Mouse (Mus musculus): ENCODE data around the gene Mnx1. TPM values are rescaled to one million over a fixed set of nuclear protein-coding genes. Genes with fewer than 3 reads are reported as not detected.
"Not testable (repeated sequence)": the region's sequence is repeated elsewhere in the genome, so short reads cannot be mapped to it uniquely, and the experiment has no call there.

The Mnx1 gene
- polyA plus RNA-seq, 1 experiment from 2014 or later: 1.2 TPM

DNA sequence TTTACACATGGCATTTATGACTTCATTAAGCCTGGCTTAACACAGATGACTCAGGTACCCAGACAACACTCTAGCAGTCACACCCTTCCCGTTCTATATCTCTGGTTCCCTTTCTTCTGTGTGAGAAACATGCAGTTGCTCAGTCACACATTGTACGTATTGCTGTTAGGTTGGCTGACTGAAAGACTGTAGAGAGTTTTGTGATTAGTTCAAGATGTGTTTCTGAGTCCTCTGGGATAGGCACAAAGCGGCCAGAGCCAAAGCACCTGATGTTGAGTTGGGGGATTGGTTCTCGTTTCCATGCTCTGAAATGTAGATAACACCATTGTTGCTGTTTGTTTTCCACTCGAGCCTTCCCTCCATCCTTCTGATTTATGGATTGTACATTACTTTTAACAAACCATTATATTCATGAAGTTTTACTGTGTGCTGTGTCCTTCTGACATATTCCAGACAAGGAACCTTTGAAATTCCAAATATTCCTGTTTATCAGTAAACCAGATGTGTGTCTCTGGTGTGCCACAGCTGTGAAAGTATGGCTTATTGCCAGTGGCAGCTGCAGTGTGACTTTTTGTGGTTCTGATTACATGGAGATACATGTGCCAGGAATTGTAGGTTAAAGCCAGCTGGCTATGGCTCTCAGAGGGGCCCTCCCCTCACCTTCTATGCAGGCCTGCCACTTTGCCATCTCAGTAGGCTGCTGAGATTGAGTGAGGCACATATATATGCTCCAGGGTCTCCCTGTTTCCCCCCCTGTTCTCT, 21.2 kb downstream of the Mnx1 start:
- Histone ChIP-seq H3K4me3 (ENCODE audit: low read depth, low read length) (no peak overlapping the region), H3K4me2 (ENCODE audit: low read depth, severe bottlenecking) (no peak overlapping the region), H3K9ac (ENCODE audit: low read length) (no peak overlapping the region), H3K27ac (replicated peaks; ENCODE audit: low read depth, low read length) (no peak overlapping the region), H3K4me1 (ENCODE audit: control insufficient read depth, insufficient read depth, low read length) (no peaks in the 10 kb centered on the region), H3K27me3 (ENCODE audit: control insufficient read depth, insufficient read depth, low read length) (no peaks in the 10 kb centered on the region), H3K9me3 (ENCODE audit: control insufficient read depth, low read length) (no peaks in the 10 kb centered on the region), H3K36me3 (ENCODE audit: control insufficient read depth, insufficient read depth, low read length) (peaks cover 9% of the 10 kb centered on the region)
- WGBS: 57% methylated on average over 5 of the region's 5 CpGs
- ATAC-seq (ENCODE audit: insufficient number of reproducible peaks, low FRiP score, low TSS enrichment, low read depth) (peak; percentile 51; the same call in 1 of the 2 replicates), DNase-seq (ENCODE audit: low spot score) (no peak)

DNA sequence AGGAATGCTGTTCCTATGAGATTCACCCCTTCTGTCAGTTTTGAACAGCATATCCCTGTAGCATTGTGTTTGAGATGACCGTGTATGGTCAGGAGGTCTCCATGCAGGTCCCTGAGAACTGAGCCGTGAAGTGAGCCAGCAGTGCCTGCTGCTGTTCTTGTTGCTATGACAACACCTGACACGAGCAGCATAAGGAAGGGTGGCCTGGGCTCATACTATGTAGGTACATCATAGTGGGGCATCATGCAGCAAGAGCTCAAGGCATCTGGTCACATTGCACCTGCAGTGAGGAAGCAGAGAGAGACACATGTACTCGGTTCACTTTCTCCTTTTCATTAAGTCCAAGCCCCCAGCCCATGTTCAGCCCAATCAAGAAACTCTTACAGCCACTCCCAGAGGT, 25.9 kb downstream of the Mnx1 start:
- no peak for ATAC-seq (ENCODE audit: insufficient number of reproducible peaks, low FRiP score, low TSS enrichment, low read depth)
- no peak overlapping the region for H3K4me3 ChIP-seq (ENCODE audit: low read depth, low read length)

DNA sequence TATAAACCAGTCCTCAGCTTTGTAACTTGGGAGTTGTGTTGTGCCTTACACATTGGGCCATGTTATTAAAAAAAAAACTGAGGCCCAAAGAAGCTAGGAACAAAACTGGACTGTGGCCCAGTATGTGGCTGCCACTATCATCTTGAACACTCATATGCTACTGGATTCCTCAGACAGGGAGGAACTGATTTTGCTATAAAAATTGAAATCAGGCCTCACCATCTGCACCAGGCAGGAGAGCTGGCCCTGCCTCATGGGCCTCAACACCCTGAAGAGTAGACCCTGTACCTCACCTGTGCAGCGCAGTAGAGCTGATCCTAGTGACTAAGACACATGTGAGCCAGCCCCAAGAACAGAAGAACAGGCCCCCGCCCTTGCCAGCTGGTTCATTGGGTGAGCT, 33.0 kb downstream of the Mnx1 start:
- Histone ChIP-seq H3K27me3 (ENCODE audit: control insufficient read depth, insufficient read depth, low read length) (no peaks in the 10 kb centered on the region), H3K36me3 (ENCODE audit: control insufficient read depth, insufficient read depth, low read length) (peaks cover 26% of the 10 kb centered on the region; the same call in 1 of the 2 replicates), H3K9ac (ENCODE audit: low read length) (no peak overlapping the region), H3K27ac (replicated peaks; ENCODE audit: low read depth, low read length) (no peak overlapping the region), H3K4me3 (ENCODE audit: low read depth, low read length) (no peak overlapping the region), H3K4me2 (ENCODE audit: low read depth, severe bottlenecking) (no peak overlapping the region), H3K4me1 (ENCODE audit: control insufficient read depth, insufficient read depth, low read length) (no peaks in the 10 kb centered on the region), H3K9me3 (ENCODE audit: control insufficient read depth, low read length) (no peaks in the 10 kb centered on the region)
- 88% methylated on average over 2 of the region's 2 CpGs for WGBS
- DNase-seq (ENCODE audit: low spot score): no peak
- ATAC-seq (ENCODE audit: insufficient number of reproducible peaks, low FRiP score, low TSS enrichment, low read depth): no peak

More for the DNA sequence above, 25.9 kb downstream of the Mnx1 start:
- no peak for DNase-seq (ENCODE audit: low spot score)
- Histone ChIP-seq H3K4me2 (ENCODE audit: low read depth, severe bottlenecking) (no peak overlapping the region), H3K27ac (replicated peaks; ENCODE audit: low read depth, low read length) (no peak overlapping the region), H3K9me3 (ENCODE audit: control insufficient read depth, low read length) (no peaks in the 10 kb centered on the region), H3K36me3 (ENCODE audit: control insufficient read depth, insufficient read depth, low read length) (peaks cover 12% of the 10 kb centered on the region), H3K9ac (ENCODE audit: low read length) (no peak overlapping the region), H3K4me1 (ENCODE audit: control insufficient read depth, insufficient read depth, low read length) (no peaks in the 10 kb centered on the region), H3K27me3 (ENCODE audit: control insufficient read depth, insufficient read depth, low read length) (no peaks in the 10 kb centered on the region)
- WGBS: 75% methylated on average over 4 of the region's 4 CpGs

DNA sequence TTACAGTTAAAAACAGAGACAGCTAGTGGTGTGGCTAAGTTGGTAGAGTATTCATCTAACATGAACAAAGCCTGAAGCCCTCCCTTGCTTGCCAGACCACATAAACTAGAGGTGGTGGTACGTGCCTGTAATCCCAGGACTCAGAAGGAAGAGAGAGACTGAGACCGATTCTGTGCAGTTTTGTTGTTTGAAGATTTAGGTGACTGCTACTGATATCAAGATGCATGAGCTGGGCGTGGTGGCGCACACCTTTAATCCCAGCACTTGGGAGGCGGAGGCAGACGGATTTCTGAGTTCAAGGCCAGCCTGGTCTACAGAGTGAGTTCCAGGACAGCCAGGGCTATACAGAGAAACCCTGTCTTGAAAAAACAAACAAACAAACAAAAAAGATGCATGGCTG, 41.5 kb downstream of the Mnx1 start:
- H3K27ac ChIP-seq (replicated peaks; ENCODE audit: low read depth, low read length); H3K9ac ChIP-seq (ENCODE audit: low read length); DNase-seq (ENCODE audit: low spot score); H3K4me2 ChIP-seq (ENCODE audit: low read depth, severe bottlenecking); H3K4me1 ChIP-seq (ENCODE audit: control insufficient read depth, insufficient read depth, low read length); H3K9me3 ChIP-seq (ENCODE audit: control insufficient read depth, low read length); ATAC-seq (ENCODE audit: insufficient number of reproducible peaks, low FRiP score, low TSS enrichment, low read depth); H3K27me3 ChIP-seq (ENCODE audit: control insufficient read depth, insufficient read depth, low read length); H3K36me3 ChIP-seq (ENCODE audit: control insufficient read depth, insufficient read depth, low read length); H3K4me3 ChIP-seq (ENCODE audit: low read depth, low read length): not testable (repeated sequence)
- WGBS: 95% methylated on average over 6 of the region's 6 CpGs

DNA sequence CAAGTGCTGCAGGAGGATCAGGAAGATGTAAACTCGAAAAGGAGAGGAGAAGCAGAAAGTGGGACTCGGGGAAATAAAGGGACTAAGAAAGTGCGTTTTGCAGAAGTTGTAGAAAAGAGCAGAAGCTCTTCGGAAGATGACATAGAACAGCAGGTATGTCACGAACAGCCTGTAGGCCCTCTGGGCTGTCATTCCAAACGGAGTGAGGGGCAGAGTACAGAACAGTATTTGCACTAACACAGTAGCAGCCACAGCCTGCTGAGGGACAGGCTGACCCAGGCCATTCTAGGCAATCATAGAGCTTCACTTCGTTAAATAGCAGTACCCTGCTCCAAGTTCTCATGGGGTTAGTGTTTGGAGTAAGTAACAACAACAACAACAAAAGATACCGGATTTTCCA, 42.8 kb downstream of the Mnx1 start:
- DNase-seq (ENCODE audit: low spot score) (no peak), ATAC-seq (ENCODE audit: insufficient number of reproducible peaks, low FRiP score, low TSS enrichment, low read depth) (no peak)
- H3K9ac ChIP-seq (ENCODE audit: low read length): peak overlapping the region; percentile 73
- no peaks in the 10 kb centered on the region for H3K27me3 ChIP-seq (ENCODE audit: control insufficient read depth, insufficient read depth, low read length)
- H3K4me1 ChIP-seq (ENCODE audit: control insufficient read depth, insufficient read depth, low read length): peaks cover 5% of the 10 kb centered on the region
- 45% methylated on average over 8 of the region's 8 CpGs for WGBS
- H3K9me3 ChIP-seq (ENCODE audit: control insufficient read depth, low read length): no peaks in the 10 kb centered on the region
- H3K27ac ChIP-seq (replicated peaks; ENCODE audit: low read depth, low read length): no peak overlapping the region
- H3K4me2 ChIP-seq (ENCODE audit: low read depth, severe bottlenecking): peak overlapping the region; percentile 93
- H3K4me3 ChIP-seq (ENCODE audit: low read depth, low read length): peak overlapping the region; percentile 98
- H3K36me3 ChIP-seq (ENCODE audit: control insufficient read depth, insufficient read depth, low read length): no peaks in the 10 kb centered on the region

DNA sequence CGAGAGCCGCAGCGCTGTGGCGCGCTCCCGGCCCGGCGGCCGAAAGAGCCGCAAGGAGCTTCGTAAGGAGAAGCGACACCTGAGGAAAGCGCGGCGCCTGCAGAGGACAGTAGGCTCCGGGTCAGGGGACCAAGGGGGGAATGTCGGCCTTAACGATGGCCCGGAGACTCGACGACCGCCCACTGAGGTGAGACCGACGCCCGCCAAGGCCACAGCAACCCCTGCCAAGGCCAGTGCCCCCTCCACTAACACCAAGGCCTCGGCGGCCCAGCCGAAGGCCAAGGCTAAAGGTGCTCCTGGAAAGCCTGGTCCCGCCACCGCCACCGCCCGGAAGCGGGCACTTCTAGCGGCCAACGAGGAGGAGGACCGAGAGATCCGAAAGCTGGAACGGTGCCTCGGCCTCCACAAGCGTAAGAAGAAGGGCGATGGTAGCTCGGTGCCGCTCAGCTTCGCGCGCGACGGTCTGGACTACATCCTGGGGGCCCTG, 43.4 kb downstream of the Mnx1 start:
- WGBS: under 1% methylated on average over 43 of the region's 48 CpGs
- Histone ChIP-seq H3K27ac (replicated peaks; ENCODE audit: low read depth, low read length) (0 out of 2 replicates have a peak overlapping the region, but pooled peaks have one; percentile 21), H3K27me3 (ENCODE audit: control insufficient read depth, insufficient read depth, low read length) (no peaks in the 10 kb centered on the region), H3K9me3 (ENCODE audit: control insufficient read depth, low read length) (no peaks in the 10 kb centered on the region), H3K36me3 (ENCODE audit: control insufficient read depth, insufficient read depth, low read length) (no peaks in the 10 kb centered on the region), H3K9ac (ENCODE audit: low read length) (peak overlapping the region; percentile 73), H3K4me2 (ENCODE audit: low read depth, severe bottlenecking) (peak overlapping the region; percentile 93), H3K4me3 (ENCODE audit: low read depth, low read length) (peak overlapping the region; percentile 98), H3K4me1 (ENCODE audit: control insufficient read depth, insufficient read depth, low read length) (peaks cover 5% of the 10 kb centered on the region)
- DNase-seq (ENCODE audit: low spot score) (no peak), ATAC-seq (ENCODE audit: insufficient number of reproducible peaks, low FRiP score, low TSS enrichment, low read depth) (peak; percentile 60; the same call in 1 of the 2 replicates)

DNA sequence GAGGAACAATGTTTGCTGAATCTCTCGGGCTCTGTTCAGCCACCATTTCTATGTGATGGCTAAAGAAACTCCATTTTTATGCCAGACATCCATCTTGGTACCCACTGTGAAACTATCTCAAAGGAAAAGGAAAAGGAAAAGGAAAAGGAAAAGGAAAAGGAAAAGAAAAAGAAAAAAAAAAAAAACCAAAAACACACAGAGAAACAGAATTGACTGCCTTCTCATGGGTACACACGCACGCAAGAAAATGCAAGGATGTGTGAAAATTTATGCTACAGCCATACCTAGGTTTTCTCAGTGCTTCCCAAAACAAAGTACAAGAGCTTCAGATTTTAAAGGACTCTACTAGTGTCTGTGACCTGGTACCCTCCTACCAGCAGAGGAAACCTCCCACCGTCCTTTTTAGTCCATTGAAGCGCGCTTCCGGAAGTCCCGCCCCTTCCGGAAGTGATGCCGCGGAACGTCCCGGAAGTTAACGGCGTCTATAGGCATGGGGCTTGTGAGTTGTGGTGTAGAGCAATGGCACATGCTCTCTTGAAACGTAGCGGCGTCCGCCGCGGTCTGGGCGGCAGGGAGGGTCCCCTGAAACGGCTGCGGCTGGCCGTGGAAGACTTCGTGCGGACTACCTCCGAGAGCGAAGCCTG, 43.9 kb downstream of the Mnx1 start, which contains the start of gene Nom1:
Gene Nom1 (plus strand): TSS at position 437 of the 644 bp plus-strand sequence.
- 5% methylated on average over 29 of the region's 29 CpGs for WGBS
- Histone ChIP-seq H3K9me3 (ENCODE audit: control insufficient read depth, low read length) (no peaks in the 10 kb centered on the region), H3K27ac (replicated peaks; ENCODE audit: low read depth, low read length) (0 out of 2 replicates have a peak within 1 kb of the TSS, but pooled peaks have one; percentile 21), H3K4me3 (ENCODE audit: low read depth, low read length) (peak within 1 kb of the TSS; percentile 98), H3K36me3 (ENCODE audit: control insufficient read depth, insufficient read depth, low read length) (no peaks in the 10 kb centered on the region), H3K4me2 (ENCODE audit: low read depth, severe bottlenecking) (peak within 1 kb of the TSS; percentile 93), H3K4me1 (ENCODE audit: control insufficient read depth, insufficient read depth, low read length) (peaks cover 5% of the 10 kb centered on the region), H3K9ac (ENCODE audit: low read length) (peak within 1 kb of the TSS; percentile 73), H3K27me3 (ENCODE audit: control insufficient read depth, insufficient read depth, low read length) (no peaks in the 10 kb centered on the region)
- peak; percentile 93 for DNase-seq (ENCODE audit: low spot score)
- ATAC-seq (ENCODE audit: insufficient number of reproducible peaks, low FRiP score, low TSS enrichment, low read depth): peak; percentile 86; the same call in 1 of the 2 replicates

DNA sequence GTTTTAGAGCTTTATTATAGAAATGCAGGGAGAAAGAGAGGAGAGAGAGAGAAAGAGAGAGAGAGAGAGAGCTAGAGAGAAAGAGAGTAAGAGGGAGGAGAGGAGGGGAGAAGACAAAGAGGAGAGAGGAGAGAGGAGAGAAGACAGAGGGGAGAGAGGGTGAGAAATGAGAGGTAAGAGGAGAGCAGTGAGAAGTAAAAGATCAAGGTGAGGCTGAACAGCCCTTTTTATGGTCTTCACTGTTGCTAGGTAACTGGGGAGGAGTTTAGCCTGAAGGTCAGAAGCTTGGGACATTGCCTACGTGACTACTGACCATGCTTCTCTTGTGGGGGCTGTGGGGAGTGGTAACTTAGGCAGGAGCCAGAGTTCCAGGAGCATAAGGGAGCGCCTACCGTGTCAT, 54.9 kb downstream of the Mnx1 start:
- 54% methylated on average over 3 of the region's 3 CpGs for WGBS
- not testable (repeated sequence) for H3K4me2 ChIP-seq (ENCODE audit: low read depth, severe bottlenecking); DNase-seq (ENCODE audit: low spot score)

More for the DNA sequence above, 54.9 kb downstream of the Mnx1 start:
- not testable (repeated sequence) for H3K27me3 ChIP-seq (ENCODE audit: control insufficient read depth, insufficient read depth, low read length); H3K9ac ChIP-seq (ENCODE audit: low read length); H3K27ac ChIP-seq (replicated peaks; ENCODE audit: low read depth, low read length); ATAC-seq (ENCODE audit: insufficient number of reproducible peaks, low FRiP score, low TSS enrichment, low read depth); H3K4me3 ChIP-seq (ENCODE audit: low read depth, low read length); H3K9me3 ChIP-seq (ENCODE audit: control insufficient read depth, low read length); H3K4me1 ChIP-seq (ENCODE audit: control insufficient read depth, insufficient read depth, low read length); H3K36me3 ChIP-seq (ENCODE audit: control insufficient read depth, insufficient read depth, low read length)

Measured in limb, embryonic 11.5 days (tissue).